Mouse (Mus musculus) ZHBTc4 (cell line): ENCODE data around the gene Dbn1.
"Not testable (repeated sequence)": the region's sequence is repeated elsewhere in the genome, so short reads cannot be mapped to it uniquely, and the experiment has no call there.

ENCODE experiments used
- DNase-seq: peaks from one replicate; pipeline ENCODE4 v3.0.0-alpha.2; 2011; ENCODE audit warnings: low read depth, low spot score

Dbn1 gene

DNA sequence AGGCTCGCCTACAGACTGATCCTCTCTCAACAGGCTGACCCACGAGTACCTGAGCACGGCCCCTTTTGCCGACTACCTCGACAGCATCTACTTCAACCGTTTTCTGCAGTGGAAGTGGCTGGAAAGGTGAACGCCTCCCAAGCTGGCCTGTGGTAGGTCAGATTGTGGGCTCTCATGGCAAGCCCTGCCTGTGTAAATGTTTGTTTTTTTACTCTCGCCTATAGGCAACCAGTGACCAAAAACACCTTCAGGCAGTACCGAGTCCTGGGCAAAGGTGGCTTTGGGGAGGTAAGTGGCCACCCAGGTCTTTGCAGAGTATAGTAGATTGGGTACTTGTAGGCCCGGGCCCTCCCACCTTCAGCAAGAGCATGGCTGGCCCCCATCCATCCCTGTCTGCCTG, 36.6 kb downstream of the Dbn1 start:
- DNase-seq = no peak

- no peak for DNase-seq
Measured at GRCm38 (mm10) chr13:55450511-55450980, 37.4 kb downstream of the Dbn1 start.

- no peak for DNase-seq
Measured at GRCm38 (mm10) chr13:55449679-55450441, 38.1 kb downstream of the Dbn1 start.

GRCm38 (mm10) chr13:55449205-55449604, 38.7 kb downstream of the Dbn1 start:
- no peak for DNase-seq

DNA sequence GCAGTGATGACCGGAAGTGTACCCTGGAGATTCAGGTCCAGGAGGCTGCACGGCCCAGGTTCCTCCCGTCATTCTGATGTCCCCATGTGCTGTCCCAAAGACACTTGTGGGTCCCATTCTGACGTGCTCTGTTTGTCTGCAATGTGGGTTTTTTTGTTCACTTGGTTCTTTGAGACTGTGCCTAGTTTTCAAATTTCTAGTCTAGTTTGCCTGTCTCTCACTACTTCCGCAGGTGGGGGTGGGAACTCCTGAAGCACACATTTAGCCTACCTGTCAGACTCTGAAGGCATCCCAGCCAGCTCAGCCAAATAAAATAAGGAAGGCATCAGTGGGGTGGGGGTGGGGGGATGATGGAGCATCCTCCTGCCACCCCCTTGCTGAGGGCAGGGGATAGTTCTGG, 39.8 kb downstream of the Dbn1 start:
- DNase-seq = no peak

DNA sequence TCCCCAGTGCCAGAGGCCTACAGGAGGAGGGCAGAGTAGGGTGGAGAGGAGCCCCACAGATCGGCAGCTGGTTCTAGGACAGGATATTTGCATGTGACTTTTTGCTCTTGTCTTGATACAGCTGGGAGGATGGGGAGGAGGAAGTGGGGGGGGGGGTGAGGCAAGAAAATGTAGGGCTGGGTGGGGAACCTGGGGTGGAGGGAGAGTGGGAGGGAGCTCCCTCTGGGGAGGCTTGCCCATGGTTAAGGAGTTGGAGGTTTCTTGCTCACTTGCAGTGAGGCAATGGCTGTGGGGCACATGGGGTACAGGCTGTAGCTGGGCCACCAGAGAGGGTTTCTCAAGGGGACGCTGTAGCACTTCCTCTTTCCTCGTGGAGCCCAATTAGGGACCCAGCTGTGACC, 40.4 kb downstream of the Dbn1 start:
- DNase-seq = no peak

DNA sequence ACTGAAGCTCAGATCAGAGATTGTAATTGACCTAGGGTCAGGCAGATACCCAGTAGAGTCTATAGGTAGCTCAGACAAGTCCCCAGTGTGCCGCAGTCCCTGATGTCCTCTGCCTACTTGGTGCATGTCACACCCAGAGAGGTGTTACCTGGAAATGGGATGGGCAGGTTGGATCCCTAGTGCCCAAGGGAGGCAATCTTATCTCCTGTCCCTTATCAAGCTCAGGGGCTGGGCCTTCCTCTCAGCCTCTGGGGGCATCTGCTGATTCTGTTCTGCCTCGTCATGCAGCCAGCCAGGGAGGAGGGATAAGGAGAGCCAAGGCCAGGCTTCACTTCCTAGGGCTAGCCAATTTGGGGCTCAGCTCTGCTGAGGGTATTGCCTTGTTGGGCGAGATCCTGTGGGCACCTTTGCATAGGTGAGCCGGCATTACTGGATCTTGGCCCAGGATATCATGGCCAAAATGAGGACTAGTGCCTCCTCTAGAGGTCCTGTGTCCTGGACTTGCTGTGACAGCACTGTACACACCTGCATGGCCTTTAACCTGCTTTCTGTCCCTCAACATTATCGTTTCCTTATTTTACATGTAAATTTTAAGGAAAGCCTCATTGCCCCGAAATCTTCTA, 41.3 kb downstream of the Dbn1 start:
- no peak for DNase-seq

- peak; percentile 59 for DNase-seq
Measured at GRCm38 (mm10) chr13:55445361-55446091, 42.4 kb downstream of the Dbn1 start.

GRCm38 (mm10) chr13:55444937-55445315, 43.0 kb downstream of the Dbn1 start, which contains the start of gene Grk6:
Gene Grk6 (plus strand): TSS chr13:55445072.
- DNase-seq = peak; percentile 99

DNA sequence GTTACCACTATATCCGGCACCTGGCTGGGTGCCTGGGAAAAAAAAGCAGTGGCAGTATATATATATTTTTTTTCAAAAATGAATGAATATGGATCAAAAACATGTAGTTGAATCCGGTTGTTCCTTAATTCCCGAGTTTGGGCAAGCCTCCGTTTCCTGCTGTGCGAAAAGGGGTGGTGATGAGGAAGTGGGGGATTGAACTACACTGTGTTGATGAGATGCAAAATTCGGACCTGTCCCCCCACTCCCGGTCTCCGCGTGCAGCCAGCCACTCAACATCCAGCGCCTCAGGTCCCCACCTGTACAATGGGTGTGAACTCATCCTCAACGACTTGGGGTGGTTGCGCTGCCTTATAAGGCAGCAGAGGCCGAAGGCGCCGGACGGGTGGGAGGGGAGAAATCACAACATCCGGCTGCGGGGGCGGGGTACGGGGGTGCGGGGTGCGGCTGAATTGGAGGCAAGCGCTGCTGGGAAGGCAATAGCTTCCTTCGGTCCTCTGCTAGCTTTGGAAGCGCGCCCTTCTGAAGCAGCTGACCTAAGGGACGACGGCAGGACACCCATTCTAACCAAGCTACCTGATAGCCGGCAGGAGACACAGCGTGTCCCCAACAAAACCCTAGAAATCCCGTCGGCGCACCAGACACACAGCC, 43.5 kb downstream of the Dbn1 start:
- DNase-seq = peak; percentile 76

GRCm38 (mm10) chr13:55443799-55444285, 44.1 kb downstream of the Dbn1 start:
- no peak for DNase-seq

GRCm38 (mm10) chr13:55437111-55437629, 50.7 kb downstream of the Dbn1 start:
- not testable (repeated sequence) for DNase-seq

GRCm38 (mm10) chr13:55431889-55432685, 55.8 kb downstream of the Dbn1 start:
- DNase-seq = no peak

DNA sequence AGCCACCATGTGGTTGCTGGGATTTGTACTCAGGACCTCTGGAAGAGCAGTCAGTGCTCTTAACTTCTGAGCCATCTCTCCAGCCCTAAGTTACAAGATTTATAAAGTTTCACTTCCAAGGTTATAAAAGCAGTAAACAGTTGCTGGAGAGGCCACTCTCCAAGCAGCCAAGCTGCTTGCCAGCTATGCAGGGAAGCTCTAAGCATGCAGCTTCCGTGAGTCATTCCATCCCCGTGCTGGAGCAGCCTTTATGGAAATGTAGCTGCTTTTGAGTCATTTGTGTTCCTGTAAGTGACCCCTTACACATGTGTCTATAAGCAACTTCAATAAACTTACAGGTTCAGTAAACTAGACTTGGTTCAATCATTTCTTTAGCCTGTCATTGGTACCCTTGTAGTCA, 57.3 kb downstream of the Dbn1 start:
- no peak for DNase-seq

DNA sequence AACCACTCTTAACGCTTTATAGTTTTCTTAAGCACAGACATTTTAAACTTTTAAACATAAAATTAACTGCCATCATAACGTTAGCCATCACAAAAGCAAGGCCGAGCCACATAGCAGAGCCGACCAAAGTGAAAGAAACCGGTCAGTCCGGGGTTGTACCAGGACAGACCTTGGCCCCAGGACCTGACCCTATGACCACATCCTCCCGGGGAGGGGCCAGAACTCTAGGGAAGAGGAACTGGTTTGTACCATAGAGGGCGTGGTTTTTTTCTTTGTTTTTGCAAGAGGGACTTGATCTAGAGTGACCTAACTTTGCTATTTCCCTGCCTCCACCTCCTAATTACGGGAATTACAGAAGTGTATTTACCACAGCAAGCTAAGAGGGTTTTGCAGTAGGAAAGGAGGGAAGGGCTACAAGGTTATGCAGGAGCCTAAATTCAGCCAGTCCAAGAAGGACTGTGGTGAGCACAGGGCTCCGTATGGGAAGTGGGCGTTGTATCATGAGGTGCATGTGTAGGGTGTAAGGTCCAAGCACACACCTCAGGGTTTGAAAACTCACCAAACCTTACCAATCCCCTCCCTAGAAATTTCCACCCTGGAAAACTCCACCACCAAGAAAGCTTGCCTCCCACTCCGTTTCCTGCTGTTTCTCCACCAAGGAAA, 58.6 kb downstream of the Dbn1 start:
- no peak for DNase-seq

- no peak for DNase-seq
Measured at GRCm38 (mm10) chr13:55426613-55427012, 61.3 kb downstream of the Dbn1 start, which contains the start of gene F12. Gene F12 (minus strand): TSS chr13:55426793.
